Mouse (Mus musculus) embryonic fibroblast, embryonic 13.5 days (primary cell): ENCODE results near the gene L2hgdh.

Source experiments
- CTCF ChIP-seq: IDR thresholded peaks from 2 replicates; pipeline ENCODE4 v1.5.1; 2011; ENCODE audit warnings: mild to moderate bottlenecking, control low read depth, low read length, moderate library complexity, borderline replicate concordance; ENCODE audit not compliant: insufficient read depth
- POLR2A ChIP-seq: IDR thresholded peaks from 2 replicates; pipeline ENCODE4 v1.6.1; 2011; ENCODE audit warnings: low read depth, mild to moderate bottlenecking, control low read depth, low read length, moderate library complexity

DNA sequence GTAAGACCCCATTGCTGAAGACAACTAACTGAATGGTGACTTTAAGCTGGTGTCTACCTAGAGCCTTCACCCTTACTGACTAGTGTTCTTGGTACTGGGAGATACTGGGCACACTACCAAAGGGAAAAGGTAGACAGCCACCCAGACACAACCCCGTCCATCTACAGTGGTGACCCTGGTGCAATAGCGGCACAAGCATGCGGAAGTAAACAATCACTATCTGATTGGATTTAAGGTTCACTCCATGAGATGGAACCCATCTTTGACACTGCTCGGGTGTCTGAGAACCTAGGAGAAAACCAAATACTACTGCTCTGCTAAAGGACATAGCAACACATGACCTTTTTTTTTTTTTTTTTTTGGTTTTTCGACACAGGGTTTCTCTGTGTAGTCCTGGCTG, 63.0 kb downstream of the L2hgdh start:
- TF ChIP-seq CTCF (no peak), POLR2A (no peak)
